Comparison of ENCODE assay signal across 8 mouse cellular contexts in the genomic region with DNA sequence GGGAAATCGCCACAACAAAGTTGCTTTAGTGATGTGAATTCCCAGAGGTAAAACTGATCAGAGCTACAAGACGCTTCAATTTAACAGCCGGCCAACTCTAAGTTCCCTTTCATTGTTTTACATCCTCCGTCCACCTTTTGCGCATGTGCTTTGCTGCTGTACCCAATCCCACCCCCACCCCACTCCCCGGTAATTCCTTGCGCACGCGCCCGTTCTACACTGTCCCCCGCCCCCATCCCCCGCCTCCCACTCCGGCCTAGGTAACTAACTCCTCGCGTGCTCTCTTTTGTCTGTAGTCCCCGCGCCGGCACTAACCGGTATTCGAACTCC. TPM values are rescaled to one million over a fixed set of nuclear protein-coding genes. Genes with fewer than 3 reads are reported as not detected.
DNase-seq lines count a peak whose midpoint lies in the region; ATAC-seq lines count a peak whose summit lies in the region.

No protein-coding gene starts in this region.

- H3K9ac ChIP-seq in heart, embryonic 13.5 days = peak overlapping the region; percentile 80
- peak overlapping the region; percentile 68 for H3K9ac ChIP-seq in hindbrain, embryonic 13.5 days
- peak overlapping the region; percentile 62 for H3K9ac ChIP-seq in midbrain, embryonic 12.5 days (replicated peaks)

- under 1% methylated on average over 20 of the region's 20 CpGs for WGBS in heart, embryonic 13.5 days
- under 1% methylated on average over 20 of the region's 20 CpGs for WGBS in hindbrain, embryonic 13.5 days
- 0% methylated on average over 20 of the region's 20 CpGs for WGBS in midbrain, embryonic 12.5 days

- intact Hi-C loops in gastrocnemius, postnatal 36 days (cut with DNase I) = no loop called here

- peaks cover 36% of the 10 kb centered on the region for H3K36me3 ChIP-seq in heart, embryonic 13.5 days
- H3K36me3 ChIP-seq in hindbrain, embryonic 13.5 days = peaks cover 23% of the 10 kb centered on the region
- peaks cover 28% of the 10 kb centered on the region for H3K36me3 ChIP-seq in midbrain, embryonic 12.5 days

- no peaks in the 10 kb centered on the region for H3K9me3 ChIP-seq in heart, embryonic 13.5 days
- no peaks in the 10 kb centered on the region for H3K9me3 ChIP-seq in hindbrain, embryonic 13.5 days
- H3K9me3 ChIP-seq in midbrain, embryonic 12.5 days = no peaks in the 10 kb centered on the region

- no peak for DNase-seq in heart, postnatal 4 days
- peak; percentile 20 for DNase-seq in brain, adult 2 months (ENCODE audit: low read depth, low spot score)
- no peak for DNase-seq in cerebellum, adult 11 months
- DNase-seq in gastrocnemius, postnatal 36 days = no peak
- DNase-seq in right cerebral cortex, postnatal 14 days = no peak

- H3K4me1 ChIP-seq in heart, embryonic 13.5 days = peaks cover 46% of the 10 kb centered on the region
- peaks cover 43% of the 10 kb centered on the region for H3K4me1 ChIP-seq in hindbrain, embryonic 13.5 days (replicated peaks)
- H3K4me1 ChIP-seq in midbrain, embryonic 12.5 days = peaks cover 42% of the 10 kb centered on the region

- peak overlapping the region; percentile 78 for H3K27ac ChIP-seq in heart, embryonic 13.5 days (replicated peaks)
- peak overlapping the region; percentile 45 for H3K27ac ChIP-seq in hindbrain, embryonic 13.5 days
- H3K27ac ChIP-seq in midbrain, embryonic 12.5 days (replicated peaks) = peak overlapping the region; percentile 87

- H3K4me3 ChIP-seq in heart, embryonic 13.5 days = peak overlapping the region; percentile 74
- peak overlapping the region; percentile 54 for H3K4me3 ChIP-seq in hindbrain, embryonic 13.5 days
- H3K4me3 ChIP-seq in midbrain, embryonic 12.5 days = peak overlapping the region; percentile 65

- 0 out of 2 replicates have a peak, but pooled peaks have one; percentile 0 for ATAC-seq in heart, embryonic 13.5 days (ENCODE audit: extremely low read depth, insufficient number of reproducible peaks, low FRiP score, low TSS enrichment)
- ATAC-seq in hindbrain, embryonic 13.5 days (ENCODE audit: low FRiP score) = peak; percentile 52
- peak; percentile 47 for ATAC-seq in midbrain, embryonic 12.5 days (ENCODE audit: low FRiP score, low read depth)

- no peaks in the 10 kb centered on the region for H3K27me3 ChIP-seq in heart, embryonic 13.5 days (replicated peaks)
- H3K27me3 ChIP-seq in hindbrain, embryonic 13.5 days = no peaks in the 10 kb centered on the region
- no peaks in the 10 kb centered on the region for H3K27me3 ChIP-seq in midbrain, embryonic 12.5 days

- H3K4me2 ChIP-seq in heart, embryonic 13.5 days = peak overlapping the region; percentile 84
- peak overlapping the region; percentile 82 for H3K4me2 ChIP-seq in hindbrain, embryonic 13.5 days
- H3K4me2 ChIP-seq in midbrain, embryonic 12.5 days (replicated peaks) = peak overlapping the region; percentile 94

RNA-seq across cellular contexts. Expression of gene Cks1b, which starts 0.4 kb away (rescaled TPM):
- polyA plus RNA-seq in heart, embryonic 13.5 days (2015; fragmentation: Nextera tagmentation; extraction: Ambion mirVana) = 339 and 400 TPM in 2 replicates
- 10 to 100 TPM; 62.8 to 64.3 TPM for total RNA-seq in heart, postnatal 4 days (2021)
- 116 and 121 TPM in 2 replicates for polyA plus RNA-seq in hindbrain, embryonic 13.5 days (2015; fragmentation: Nextera tagmentation; extraction: Ambion mirVana)
- polyA plus RNA-seq in midbrain, embryonic 12.5 days (2016; fragmentation: Nextera tagmentation; extraction: Ambion mirVana) = 291 and 306 TPM in 2 replicates
- total RNA-seq in gastrocnemius, postnatal 36 days (2021) = 1 to 10 TPM; 3.4 to 4.8 TPM

RNA-seq across cellular contexts. Expression of gene Shc1, which starts 0.4 kb away (rescaled TPM):
- polyA plus RNA-seq in heart, embryonic 13.5 days (2015; fragmentation: Nextera tagmentation; extraction: Ambion mirVana) = 63.4 and 66.1 TPM in 2 replicates
- 10 to 100 TPM; 68.8 to 69.2 TPM for total RNA-seq in heart, postnatal 4 days (2021)
- polyA plus RNA-seq in hindbrain, embryonic 13.5 days (2015; fragmentation: Nextera tagmentation; extraction: Ambion mirVana) = 24.3 and 24.4 TPM in 2 replicates
- polyA plus RNA-seq in midbrain, embryonic 12.5 days (2016; fragmentation: Nextera tagmentation; extraction: Ambion mirVana) = 33.0 and 43.5 TPM in 2 replicates
- 10 to 100 TPM; 20.2 TPM for total RNA-seq in gastrocnemius, postnatal 36 days (2021)

RNA-seq across cellular contexts. Expression of gene Flad1, which starts 6.1 kb away (rescaled TPM):
- 30.3 and 32.0 TPM in 2 replicates for polyA plus RNA-seq in heart, embryonic 13.5 days (2015; fragmentation: Nextera tagmentation; extraction: Ambion mirVana)
- 10 to 100 TPM; 30.7 to 33.0 TPM for total RNA-seq in heart, postnatal 4 days (2021)
- polyA plus RNA-seq in hindbrain, embryonic 13.5 days (2015; fragmentation: Nextera tagmentation; extraction: Ambion mirVana) = 38.5 and 39.3 TPM in 2 replicates
- 34.4 and 34.7 TPM in 2 replicates for polyA plus RNA-seq in midbrain, embryonic 12.5 days (2016; fragmentation: Nextera tagmentation; extraction: Ambion mirVana)
- 10 to 100 TPM; 36.7 to 43.6 TPM for total RNA-seq in gastrocnemius, postnatal 36 days (2021)

RNA-seq across cellular contexts. Expression of gene Pygo2, which starts 12.2 kb away (rescaled TPM):
- 24.3 and 24.8 TPM in 2 replicates for polyA plus RNA-seq in heart, embryonic 13.5 days (2015; fragmentation: Nextera tagmentation; extraction: Ambion mirVana)
- 10 to 100 TPM; 20.3 to 22.1 TPM for total RNA-seq in heart, postnatal 4 days (2021)
- 38.7 and 42.0 TPM in 2 replicates for polyA plus RNA-seq in hindbrain, embryonic 13.5 days (2015; fragmentation: Nextera tagmentation; extraction: Ambion mirVana)
- polyA plus RNA-seq in midbrain, embryonic 12.5 days (2016; fragmentation: Nextera tagmentation; extraction: Ambion mirVana) = 52.5 and 58.3 TPM in 2 replicates
- 10 to 100 TPM in 1 of 2 experiments, 1 to 10 TPM in 1; 8.4 to 11.2 TPM for total RNA-seq in gastrocnemius, postnatal 36 days (2021)

RNA-seq across cellular contexts. Expression of gene Lenep, which starts 15.2 kb away (rescaled TPM):
- polyA plus RNA-seq in heart, embryonic 13.5 days (2015; fragmentation: Nextera tagmentation; extraction: Ambion mirVana) = 0.75 TPM in 1 of 2 replicates, not detected in the other
- under 1 TPM in 1 of 2 experiments, not detected in 1; 0.68 TPM for total RNA-seq in heart, postnatal 4 days (2021)
- 1.1 and 1.4 TPM in 2 replicates for polyA plus RNA-seq in hindbrain, embryonic 13.5 days (2015; fragmentation: Nextera tagmentation; extraction: Ambion mirVana)
- polyA plus RNA-seq in midbrain, embryonic 12.5 days (2016; fragmentation: Nextera tagmentation; extraction: Ambion mirVana) = 1.1 and 1.5 TPM in 2 replicates
- under 1 TPM in 1 of 2 experiments, not detected in 1; 0.25 TPM for total RNA-seq in gastrocnemius, postnatal 36 days (2021)

Comparison
In these comparisons a context has a peak if more than half of its experiments do, and no peak if none do; other contexts are left out.
1. ATAC-seq: peak in every context shown above with its lines; median percentile 52 in hindbrain, embryonic 13.5 days; 47 in midbrain, embryonic 12.5 days; 0 in heart, embryonic 13.5 days.